Comparison of ENCODE assay signal across 8 mouse cellular contexts in genomic region chr6:147475727-147476613, GRCm38 (mm10). TPM values are rescaled to one million over a fixed set of nuclear protein-coding genes. Genes with fewer than 3 reads are reported as not detected.
DNase-seq lines count a peak whose midpoint lies in the region; ATAC-seq and TF ChIP-seq lines count a peak whose summit lies in the region.

Gene Ccdc91, plus strand, starts transcription at chr6:147475828.

- no peaks in the 10 kb centered on the region for H3K27me3 ChIP-seq in erythroblast, embryonic 14.5 days (ENCODE audit: control insufficient read depth)
- no peaks in the 10 kb centered on the region for H3K27me3 ChIP-seq in heart, embryonic 11.5 days (ENCODE audit: control insufficient read depth, insufficient read depth, low read length)
- H3K27me3 ChIP-seq in kidney, embryonic 16.5 days (ENCODE audit: insufficient read depth, low read length) = no peaks in the 10 kb centered on the region
- no peaks in the 10 kb centered on the region for H3K27me3 ChIP-seq in liver, adult 2 months (ENCODE audit: control insufficient read depth, insufficient read depth, low read length)
- no peaks in the 10 kb centered on the region for H3K27me3 ChIP-seq in myocyte (ENCODE audit: control insufficient read depth, insufficient read depth, insufficient read length)
- H3K27me3 ChIP-seq in splenic B cell, adult 2 months (ENCODE audit: control insufficient read depth, insufficient read depth, low read length, poor library complexity, severe bottlenecking) = no peaks in the 10 kb centered on the region

- H3K9ac ChIP-seq in heart, embryonic 11.5 days (ENCODE audit: low read depth, low read length) = peak within 1 kb of the TSS; percentile 89
- peak within 1 kb of the TSS; percentile 74 for H3K9ac ChIP-seq in kidney, embryonic 16.5 days (replicated peaks; ENCODE audit: low read length)
- peak within 1 kb of the TSS; percentile 88 for H3K9ac ChIP-seq in liver, adult 2 months (ENCODE audit: low read depth, low read length)

- DNase-seq in A20 (ENCODE audit: low read depth, low spot score) = peak; percentile 95
- DNase-seq in brain, embryonic 14.5 days (ENCODE audit: low read depth) = peak; percentile 95
- DNase-seq in liver, adult 2 months (ENCODE audit: extremely low read depth, low read depth, low spot score) = peak; percentile 83
- peak; percentile 83 for DNase-seq in splenic B cell, adult 2 months (ENCODE audit: low read depth, low spot score)

- TF ChIP-seq CTCF in brain, embryonic 14.5 days (IDR thresholded peaks at IDR 0.05; ENCODE audit: borderline replicate concordance, extremely low read depth, insufficient read depth, insufficient read length) = peak; percentile 5; the same call in 1 of the 2 replicates
- no peak for TF ChIP-seq CTCF in liver, adult 2 months (IDR thresholded peaks at IDR 0.05; ENCODE audit: low read depth, low read length)

- H3K27ac ChIP-seq in heart, embryonic 11.5 days (ENCODE audit: low read depth, low read length) = peak within 1 kb of the TSS; percentile 81
- peak within 1 kb of the TSS; percentile 73 for H3K27ac ChIP-seq in kidney, embryonic 16.5 days (ENCODE audit: low read length)
- H3K27ac ChIP-seq in liver, adult 2 months (replicated peaks; ENCODE audit: insufficient read depth, low read depth, low read length) = peak within 1 kb of the TSS; percentile 75

- ATAC-seq in heart, embryonic 11.5 days (replicated peaks; ENCODE audit: insufficient number of reproducible peaks, low FRiP score, low TSS enrichment) = peak; percentile 93
- ATAC-seq in kidney, embryonic 16.5 days (ENCODE audit: low FRiP score, low TSS enrichment) = peak; percentile 98

- peak; percentile 36; the same call in 1 of the 2 replicates for TF ChIP-seq POLR2A in brain, embryonic 14.5 days (IDR thresholded peaks at IDR 0.05; ENCODE audit: borderline replicate concordance, extremely low read depth, insufficient read depth, insufficient read length, poor library complexity, severe bottlenecking)
- TF ChIP-seq POLR2A in liver, adult 2 months (IDR thresholded peaks at IDR 0.05; ENCODE audit: extremely low read depth, insufficient read depth, low read length) = 0 out of 2 replicates have a peak, but pooled peaks have one; percentile 20
- peak; percentile 82 for TF ChIP-seq POLR2A in myocyte (IDR thresholded peaks at IDR 0.05; ENCODE audit: insufficient read length, low read depth)

- H3K36me3 ChIP-seq in erythroblast, embryonic 14.5 days (ENCODE audit: control insufficient read depth) = no peaks in the 10 kb centered on the region
- no peaks in the 10 kb centered on the region for H3K36me3 ChIP-seq in heart, embryonic 11.5 days (ENCODE audit: control insufficient read depth, insufficient read depth, low read length)
- H3K36me3 ChIP-seq in kidney, embryonic 16.5 days (ENCODE audit: insufficient read depth, low read length) = no peaks in the 10 kb centered on the region
- no peaks in the 10 kb centered on the region for H3K36me3 ChIP-seq in liver, adult 2 months (ENCODE audit: control insufficient read depth, insufficient read depth, low read length)
- no peaks in the 10 kb centered on the region for H3K36me3 ChIP-seq in myocyte (ENCODE audit: control insufficient read depth, insufficient read depth)
- no peaks in the 10 kb centered on the region for H3K36me3 ChIP-seq in splenic B cell, adult 2 months (ENCODE audit: control insufficient read depth, insufficient read depth, low read length, poor library complexity, severe bottlenecking)

- peak within 1 kb of the TSS; percentile 80 for H3K4me3 ChIP-seq in erythroblast, embryonic 14.5 days (replicated peaks)
- peak within 1 kb of the TSS; percentile 75 for H3K4me3 ChIP-seq in heart, embryonic 11.5 days (ENCODE audit: low read depth, low read length)
- peak within 1 kb of the TSS; percentile 62 for H3K4me3 ChIP-seq in kidney, embryonic 16.5 days (ENCODE audit: low read length)
- peak within 1 kb of the TSS; percentile 99 for H3K4me3 ChIP-seq in liver, adult 2 months (ENCODE audit: insufficient read depth, low read depth, low read length)
- H3K4me3 ChIP-seq in myocyte = peak within 1 kb of the TSS; percentile 46

- H3K4me1 ChIP-seq in erythroblast, embryonic 14.5 days (ENCODE audit: control insufficient read depth) = peaks cover 14% of the 10 kb centered on the region
- H3K4me1 ChIP-seq in heart, embryonic 11.5 days (ENCODE audit: control insufficient read depth, insufficient read depth, low read length) = peaks cover 3% of the 10 kb centered on the region
- peaks cover 4% of the 10 kb centered on the region; the same call in 1 of the 2 replicates for H3K4me1 ChIP-seq in kidney, embryonic 16.5 days (ENCODE audit: insufficient read depth, low read length)
- H3K4me1 ChIP-seq in liver, adult 2 months (ENCODE audit: control insufficient read depth, insufficient read depth, low read length) = peaks cover 7% of the 10 kb centered on the region; the same call in 1 of the 2 replicates

- peak within 1 kb of the TSS; percentile 79 for H3K4me2 ChIP-seq in heart, embryonic 11.5 days
- peak within 1 kb of the TSS; percentile 88 for H3K4me2 ChIP-seq in kidney, embryonic 16.5 days (replicated peaks; ENCODE audit: low read depth, low read length)
- H3K4me2 ChIP-seq in myocyte (ENCODE audit: low read depth) = peak within 1 kb of the TSS; percentile 98

- H3K9me3 ChIP-seq in erythroblast, embryonic 14.5 days (ENCODE audit: control insufficient read depth, low read length) = no peaks in the 10 kb centered on the region
- no peaks in the 10 kb centered on the region for H3K9me3 ChIP-seq in heart, embryonic 11.5 days (replicated peaks; ENCODE audit: control insufficient read depth, low read length)
- no peaks in the 10 kb centered on the region; the same call in 1 of the 2 replicates for H3K9me3 ChIP-seq in kidney, embryonic 16.5 days (ENCODE audit: low read length)

- H3ac ChIP-seq in myocyte (ENCODE audit: control insufficient read depth, insufficient read length) = peak within 1 kb of the TSS; percentile 65

- under 1% methylated on average over 71 of the region's 78 CpGs for WGBS in heart, embryonic 11.5 days (ENCODE audit: insufficient replicate concordance)
- under 1% methylated on average over 70 of the region's 78 CpGs for WGBS in kidney, embryonic 16.5 days
- under 1% methylated on average over 78 of the region's 78 CpGs for WGBS in liver, adult 2 months

- H3K79me2 ChIP-seq in liver, adult 2 months (ENCODE audit: control insufficient read depth, insufficient read depth, low read length) = peaks cover 3% of the 10 kb centered on the region; the same call in 1 of the 2 replicates
- H3K79me2 ChIP-seq in myocyte (ENCODE audit: control insufficient read depth, insufficient read depth) = no peaks in the 10 kb centered on the region

TF ChIP-seq in myocyte, 11 proteins besides CTCF, POLR2A, EP300 and RAD21:
- peak in 2 of 3 experiments; percentile 12 to 27 for TF ChIP-seq MYOD1 (IDR thresholded peaks at IDR 0.05; ENCODE audit: control insufficient read depth in 1 of 3, insufficient read length in 2 of 3, low read depth in 2 of 3)
- no peak for TF ChIP-seq TCF3 (IDR thresholded peaks at IDR 0.05; ENCODE audit: insufficient read length, low read depth)
- peak; percentile 95 for TF ChIP-seq USF1 (IDR thresholded peaks at IDR 0.05; ENCODE audit: low read depth)
- TF ChIP-seq POLR2AphosphoS2 (IDR thresholded peaks at IDR 0.05; ENCODE audit: insufficient read length, low read depth) = peak; percentile 81
- TF ChIP-seq MAX (IDR thresholded peaks at IDR 0.05; ENCODE audit: low read depth) = no peak
- peak in 2 of 3 experiments; percentile 1 to 49 for TF ChIP-seq MYOG (IDR thresholded peaks at IDR 0.05; ENCODE audit: control insufficient read depth in 1 of 3, insufficient read depth in 1 of 3, insufficient read length in 2 of 3, low read depth in 2 of 3)
- TF ChIP-seq E2F4 (IDR thresholded peaks at IDR 0.05; ENCODE audit: insufficient read depth) = peak; percentile 5

RNA-seq across cellular contexts. Expression of gene Ccdc91, which starts in this region (rescaled TPM):
- polyA plus RNA-seq in brain, embryonic 14.5 days (2012; rRNA removed) = 22.5 and 28.0 TPM in 2 replicates
- 0.15 and 0.27 TPM in 2 replicates for polyA plus RNA-seq in erythroblast, embryonic 14.5 days (2012)
- 18.6 and 22.4 TPM in 2 replicates for polyA plus RNA-seq in heart, embryonic 11.5 days (2014; fragmentation: Nextera tagmentation; extraction: Ambion mirVana)
- polyA plus RNA-seq in kidney, embryonic 16.5 days (2015; fragmentation: Nextera tagmentation; extraction: Ambion mirVana) = 28.5 and 28.6 TPM in 2 replicates
- total RNA-seq in liver, adult 2 months (2014; rRNA removed) = 29.0 and 30.8 TPM in 2 replicates
- 19.8 and 21.4 TPM in 2 replicates for polyA plus RNA-seq in liver, adult 2 months (2012; rRNA removed)
- polyA plus RNA-seq in myocyte (2012; fragmentation: generic; extraction: Trizol) = 37.9 TPM

Comparison
In these comparisons a context has a peak if more than half of its experiments do, and no peak if none do; other contexts are left out.
1. Peak in every context shown above with its lines: DNase-seq, ATAC-seq, H3K4me3 ChIP-seq and H3K27ac ChIP-seq.
2. RNA of gene Ccdc91 (polyA plus RNA-seq): 37.9 TPM in myocyte (single experiment), 28.5 to 28.6 TPM in kidney, embryonic 16.5 days, 22.5 to 28.0 TPM in brain, embryonic 14.5 days, 19.8 to 21.4 TPM in liver, adult 2 months and 18.6 to 22.4 TPM in heart, embryonic 11.5 days; 0.15 to 0.27 TPM in erythroblast, embryonic 14.5 days; every median in the first group is over 10 times any median in the second.
3. POLR2A ChIP-seq: peak in every context shown above with its lines; median percentile 82 in myocyte; 36 in brain, embryonic 14.5 days; 20 in liver, adult 2 months.
4. H3K4me3 ChIP-seq: peak in every context shown above with its lines; median percentile 99 in liver, adult 2 months; 80 in erythroblast, embryonic 14.5 days; 75 in heart, embryonic 11.5 days; 62 in kidney, embryonic 16.5 days; 46 in myocyte.